22 mouse cellular contexts compared by ENCODE assay signal in the genomic region with DNA sequence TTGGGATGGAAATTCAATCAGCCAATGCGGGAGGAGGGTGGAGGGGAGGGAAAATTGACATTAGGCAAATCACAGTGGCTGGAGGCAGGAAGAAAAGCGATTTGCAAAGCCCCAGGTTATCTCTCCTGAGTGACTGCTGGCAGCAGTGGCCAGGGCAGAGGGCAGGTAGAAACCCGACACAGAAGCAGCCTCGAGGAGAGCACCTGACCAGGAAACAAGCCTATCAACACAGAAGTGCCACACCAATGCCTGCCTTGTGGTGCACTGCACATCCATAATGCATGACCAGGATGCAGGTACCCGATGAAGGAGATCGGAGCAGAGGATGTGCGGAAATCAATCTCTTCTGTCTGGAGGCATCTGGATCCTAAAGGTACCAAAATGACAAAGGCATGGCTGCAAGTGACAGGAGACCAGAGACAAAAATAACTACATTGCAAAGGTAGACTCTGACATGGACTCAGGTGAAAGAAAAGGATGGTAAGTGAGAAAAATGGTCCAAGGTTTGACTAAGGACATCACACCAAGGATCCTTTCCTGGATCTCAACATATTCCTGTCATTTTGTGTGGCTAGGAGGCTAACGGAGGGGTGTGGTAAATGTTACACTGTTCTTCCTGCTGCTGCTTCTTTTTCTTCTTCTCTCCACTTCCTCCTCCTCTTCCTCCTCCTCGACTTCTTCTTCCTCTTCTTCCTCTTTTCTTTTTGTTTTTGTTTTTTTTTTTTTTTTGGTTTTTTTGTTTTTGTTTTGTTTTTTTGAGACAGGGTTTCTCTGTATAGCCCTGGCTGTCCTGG. TPM values are rescaled to one million over a fixed set of nuclear protein-coding genes. Genes with fewer than 3 reads are reported as not detected.
A peak's percentile ranks its signal among the peaks of the same experiment; 100 is the strongest.
DNase-seq lines count a peak whose midpoint lies in the region; ATAC-seq and TF ChIP-seq lines count a peak whose summit lies in the region.
"Had no signal": no experiment of that assay in that cellular context is flagged by ENCODE, and none has a peak within 500 bp of the region (broad histone marks: within the 10 kb centered on the region; RNA-seq: fewer than 3 reads in every experiment).

No protein-coding gene starts in this region.

- ATAC-seq in hindbrain, postnatal 0 days, result peak; percentile 47; the same call in 1 of the 2 replicates
- ATAC-seq in hindbrain, embryonic 12.5 days (ENCODE audit: low FRiP score), result no peak
- ATAC-seq in intestine, embryonic 15.5 days, result peak; percentile 39; the same call in 1 of the 2 replicates
- peak; percentile 60 for ATAC-seq in megakaryocyte, adult 5-6 weeks (ENCODE audit: poor library complexity, severe bottlenecking)
- ATAC-seq: forebrain, embryonic 16.5 days had no signal

- no peak overlapping the region for H3K27ac ChIP-seq in hindbrain, postnatal 0 days
- no peak overlapping the region for H3K27ac ChIP-seq in hindbrain, embryonic 12.5 days
- no peak overlapping the region for H3K27ac ChIP-seq in intestine, embryonic 15.5 days
- H3K27ac ChIP-seq: embryonic facial prominence, embryonic 15.5 days; forebrain, embryonic 10.5 days; heart, embryonic 15.5 days; hindbrain, embryonic 10.5 days had no signal

- H3K4me1 ChIP-seq in hindbrain, postnatal 0 days (ENCODE audit: insufficient read depth, low read length), result no peaks in the 10 kb centered on the region
- H3K4me1 ChIP-seq in hindbrain, embryonic 12.5 days, result peaks cover 7% of the 10 kb centered on the region; the same call in 1 of the 2 replicates
- H3K4me1 ChIP-seq in intestine, embryonic 15.5 days (replicated peaks), result 0 out of 2 replicates have a peak, but pooled peaks cover 13% of the 10 kb centered on the region
- H3K4me1 ChIP-seq: heart, embryonic 15.5 days had no signal

- no peaks in the 10 kb centered on the region for H3K27me3 ChIP-seq in hindbrain, postnatal 0 days (ENCODE audit: insufficient read depth, low read length)
- H3K27me3 ChIP-seq in hindbrain, embryonic 12.5 days, result no peaks in the 10 kb centered on the region
- H3K27me3 ChIP-seq in intestine, embryonic 15.5 days (replicated peaks), result no peaks in the 10 kb centered on the region
- H3K27me3 ChIP-seq: embryonic facial prominence, embryonic 15.5 days; heart, embryonic 15.5 days had no signal

- H3K9me3 ChIP-seq in hindbrain, postnatal 0 days (ENCODE audit: low read length), result no peaks in the 10 kb centered on the region
- H3K9me3 ChIP-seq in hindbrain, embryonic 12.5 days (replicated peaks), result no peaks in the 10 kb centered on the region
- H3K9me3 ChIP-seq in intestine, embryonic 15.5 days, result no peaks in the 10 kb centered on the region
- H3K9me3 ChIP-seq: embryonic facial prominence, embryonic 15.5 days; heart, embryonic 15.5 days had no signal

- H3K36me3 ChIP-seq in hindbrain, postnatal 0 days (ENCODE audit: insufficient read depth, low read length), result no peaks in the 10 kb centered on the region
- H3K36me3 ChIP-seq in hindbrain, embryonic 12.5 days, result no peaks in the 10 kb centered on the region
- no peaks in the 10 kb centered on the region for H3K36me3 ChIP-seq in intestine, embryonic 15.5 days
- H3K36me3 ChIP-seq: embryonic facial prominence, embryonic 15.5 days; forebrain, embryonic 10.5 days; heart, embryonic 15.5 days; hindbrain, embryonic 10.5 days had no signal

- H3K4me2 ChIP-seq in hindbrain, postnatal 0 days (ENCODE audit: low read depth, low read length), result no peak overlapping the region
- no peak overlapping the region for H3K4me2 ChIP-seq in hindbrain, embryonic 12.5 days (replicated peaks)
- H3K4me2 ChIP-seq in intestine, embryonic 15.5 days (replicated peaks), result no peak overlapping the region
- H3K4me2 ChIP-seq: embryonic facial prominence, embryonic 15.5 days; heart, embryonic 11.5 days; heart, embryonic 15.5 days had no signal

- 58% methylated on average over 9 of the region's 9 CpGs for WGBS in hindbrain, postnatal 0 days
- 58% methylated on average over 9 of the region's 9 CpGs for WGBS in hindbrain, embryonic 12.5 days
- WGBS in intestine, embryonic 15.5 days, result 63% methylated on average over 9 of the region's 9 CpGs

- no peak overlapping the region for H3K9ac ChIP-seq in hindbrain, postnatal 0 days (replicated peaks; ENCODE audit: low read length)
- no peak overlapping the region for H3K9ac ChIP-seq in hindbrain, embryonic 12.5 days
- H3K9ac ChIP-seq in intestine, embryonic 15.5 days, result no peak overlapping the region
- H3K9ac ChIP-seq: embryonic facial prominence, embryonic 15.5 days; heart, embryonic 15.5 days had no signal

- no peak for DNase-seq in hindbrain, postnatal 0 days (ENCODE audit: low spot score)
- no peak for DNase-seq in ovary, postnatal 36 days (ENCODE audit: low spot score)
- no peak for DNase-seq in adrenal gland, postnatal 25 days
- DNase-seq: adrenal gland, adult 2 months; adrenal gland, postnatal 36 days; cerebellum, adult 11 months; cerebellum, adult 8-10 months; cerebellum, postnatal 14 days; embryo, embryonic 11 days; gastrocnemius, postnatal 36 days; heart, adult 2 months; kidney, adult 11 months had no signal

- no peak overlapping the region for H3K4me3 ChIP-seq in hindbrain, postnatal 0 days (ENCODE audit: low read length)
- H3K4me3 ChIP-seq in hindbrain, embryonic 12.5 days, result no peak overlapping the region
- no peak overlapping the region for H3K4me3 ChIP-seq in intestine, embryonic 15.5 days (replicated peaks)
- H3K4me3 ChIP-seq: embryonic facial prominence, embryonic 15.5 days; erythroblast, embryonic 14.5 days; forebrain, embryonic 10.5 days; heart, adult 2 months; heart, embryonic 15.5 days; hindbrain, embryonic 10.5 days had no signal

- TF ChIP-seq CTCF in hindbrain, postnatal 0 days (IDR thresholded peaks at IDR 0.05; ENCODE audit: low read depth), result no peak

RNA-seq across cellular contexts. Expression of a gene that starts 33.5 kb away (rescaled TPM):
- total RNA-seq in hindbrain, postnatal 0 days (2014; rRNA removed), result 4.4 and 5.1 TPM in 2 replicates
- 6.5 and 6.6 TPM in 2 replicates for polyA plus RNA-seq in hindbrain, postnatal 0 days (2015; fragmentation: Nextera tagmentation; extraction: Ambion mirVana)
- 15.4 and 16.2 TPM in 2 replicates for polyA plus RNA-seq in hindbrain, embryonic 12.5 days (2016; fragmentation: Nextera tagmentation; extraction: Ambion mirVana)
- 22.7 and 23.3 TPM in 2 replicates for polyA plus RNA-seq in intestine, embryonic 15.5 days (2015; fragmentation: Nextera tagmentation; extraction: Ambion mirVana)
- total RNA-seq in megakaryocyte, adult 5-6 weeks (2015), result 6.8 and 9.4 TPM in 2 replicates
- 12.8 and 13.2 TPM in 2 replicates for total RNA-seq in megakaryocyte, adult 5-6 weeks (2017)
- 25.8 and 26.8 TPM in 2 replicates for total RNA-seq in adrenal gland, postnatal 25 days (2021)

RNA-seq across cellular contexts. Expression of a gene that starts 33.7 kb away (rescaled TPM):
- 67.1 and 67.2 TPM in 2 replicates for total RNA-seq in hindbrain, postnatal 0 days (2014; rRNA removed)
- polyA plus RNA-seq in hindbrain, postnatal 0 days (2015; fragmentation: Nextera tagmentation; extraction: Ambion mirVana), result 68.1 and 71.6 TPM in 2 replicates
- 93.0 and 97.0 TPM in 2 replicates for polyA plus RNA-seq in hindbrain, embryonic 12.5 days (2016; fragmentation: Nextera tagmentation; extraction: Ambion mirVana)
- polyA plus RNA-seq in intestine, embryonic 15.5 days (2015; fragmentation: Nextera tagmentation; extraction: Ambion mirVana), result 131 and 140 TPM in 2 replicates
- total RNA-seq in megakaryocyte, adult 5-6 weeks (2015), result 145 and 164 TPM in 2 replicates
- total RNA-seq in megakaryocyte, adult 5-6 weeks (2017), result 178 and 195 TPM in 2 replicates
- total RNA-seq in adrenal gland, postnatal 25 days (2021), result 91.6 and 107 TPM in 2 replicates
